Mouse (Mus musculus) heart, postnatal 10 days (tissue): ENCODE measurements around the gene Ccdc155. TPM values are rescaled to one million over a fixed set of nuclear protein-coding genes. Genes with fewer than 3 reads are reported as not detected.
A peak's percentile ranks its signal among the peaks of the same experiment; 100 is the strongest.

Source experiments
- DNase-seq, 2 experiments: peaks; one replicate each; pipeline ENCODE4 v3.0.0; 2021
- intact Hi-C: fragments of 180-260 bp; cut with DNase I; formaldehyde crosslinking; loops from one replicate; pipeline ENCODE4 v1.15.1; 2025
- total RNA-seq, 2 experiments: library from RNA; stranded (reverse); gene quantifications; 2 replicates each; pipeline ENCODE4 v1.2.3; 2021

Gene Ccdc155
- total RNA-seq, 2 experiments from 2014 or later, result not detected

DNA sequence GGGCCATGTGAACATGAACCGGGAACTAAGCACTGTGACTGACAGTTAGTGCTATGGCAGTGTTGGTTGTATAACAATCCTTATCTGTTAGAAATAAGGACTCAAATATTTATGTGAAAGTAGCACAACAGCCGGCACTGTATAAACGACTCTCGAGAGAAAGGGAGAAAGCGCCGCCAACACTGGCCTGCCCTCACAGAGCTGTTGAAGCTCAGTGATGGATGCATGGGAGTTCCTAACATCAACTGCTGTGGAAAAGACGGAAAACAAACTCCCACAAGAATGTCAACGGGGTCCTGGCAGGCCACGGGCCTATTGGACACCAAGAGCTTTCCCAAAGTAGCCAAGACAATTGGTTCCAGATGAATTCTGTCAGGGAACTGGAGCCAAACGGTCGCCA is 53.4 kb downstream of the Ccdc155 start:
- intact Hi-C loops, result no loop called here

DNA sequence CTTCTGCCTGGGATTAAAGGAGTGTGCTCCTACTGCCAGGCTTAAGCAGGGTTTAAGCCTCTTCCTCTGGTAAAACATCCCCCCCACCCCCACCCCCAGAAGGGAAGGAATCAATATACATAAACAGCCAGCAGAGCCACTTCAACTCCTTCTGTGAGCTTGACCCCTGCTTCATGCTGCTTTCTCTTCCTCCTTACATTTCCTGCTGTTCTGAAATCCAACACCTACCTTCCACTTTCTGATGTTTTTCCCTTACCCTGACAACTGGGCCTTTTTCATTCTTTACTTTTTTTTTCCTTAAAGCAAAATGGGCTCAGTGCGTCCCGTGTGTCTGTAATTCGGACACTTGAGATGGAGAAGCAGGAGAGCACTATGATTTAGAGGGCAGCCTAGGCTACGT is 54.4 kb downstream of the Ccdc155 start:
- DNase-seq, result no peak
- intact Hi-C loops, result no loop called here

More for the DNA sequence above, 53.4 kb downstream of the Ccdc155 start:
- DNase-seq, result peak; percentile 62 to 70

DNA sequence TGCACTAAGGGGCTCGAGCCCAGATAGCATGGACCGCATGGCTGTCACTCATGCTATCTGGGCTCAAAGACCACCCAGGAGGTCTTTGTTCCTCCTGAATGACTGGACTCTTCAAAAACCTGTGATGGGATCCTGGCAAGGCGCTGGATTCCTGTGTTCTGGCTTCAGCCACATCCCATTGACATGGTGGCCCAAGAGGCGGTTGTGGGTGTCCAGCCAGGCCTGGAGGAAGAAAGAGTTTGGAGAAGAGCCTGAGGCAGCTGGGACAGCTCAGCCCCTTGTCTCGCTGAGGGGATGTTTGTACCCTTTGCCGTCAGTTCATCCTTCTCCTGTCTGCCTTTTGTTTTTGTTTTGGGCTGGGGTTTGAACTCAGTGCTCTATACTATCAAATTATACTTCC is 55.1 kb downstream of the Ccdc155 start:
- peak; percentile 67 to 73 for DNase-seq
- intact Hi-C loops, result no loop called here

DNA sequence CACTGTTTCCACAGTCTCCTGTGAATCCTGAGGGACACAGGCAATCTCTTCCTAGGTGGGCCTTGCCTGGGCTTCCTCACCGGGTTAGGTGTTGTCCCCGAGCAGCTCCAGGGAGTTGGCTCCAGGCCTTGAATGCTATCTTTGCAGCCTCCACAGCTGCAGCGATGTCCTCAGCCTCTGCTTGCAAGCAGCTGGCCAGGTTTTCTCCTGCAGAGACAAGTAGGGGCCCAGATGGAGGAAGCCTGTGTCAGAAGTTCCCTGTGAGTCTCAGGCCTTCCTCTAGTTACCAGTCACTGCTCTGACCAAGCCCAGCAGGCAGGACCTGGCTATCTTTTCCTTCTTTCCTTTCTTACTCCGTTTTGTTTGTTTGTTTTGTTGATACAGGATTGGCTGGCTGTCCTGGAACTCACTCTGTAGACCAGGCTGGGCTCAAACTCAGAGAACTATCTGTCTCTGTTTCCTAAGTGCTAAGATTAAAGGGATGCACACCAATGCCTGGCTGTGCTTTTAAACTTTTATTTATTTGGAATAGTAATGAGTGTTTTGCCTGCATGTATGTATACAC is 56.1 kb downstream of the Ccdc155 start:
- intact Hi-C loops, result no loop called here
- DNase-seq, result peak; percentile 52 to 54

DNA sequence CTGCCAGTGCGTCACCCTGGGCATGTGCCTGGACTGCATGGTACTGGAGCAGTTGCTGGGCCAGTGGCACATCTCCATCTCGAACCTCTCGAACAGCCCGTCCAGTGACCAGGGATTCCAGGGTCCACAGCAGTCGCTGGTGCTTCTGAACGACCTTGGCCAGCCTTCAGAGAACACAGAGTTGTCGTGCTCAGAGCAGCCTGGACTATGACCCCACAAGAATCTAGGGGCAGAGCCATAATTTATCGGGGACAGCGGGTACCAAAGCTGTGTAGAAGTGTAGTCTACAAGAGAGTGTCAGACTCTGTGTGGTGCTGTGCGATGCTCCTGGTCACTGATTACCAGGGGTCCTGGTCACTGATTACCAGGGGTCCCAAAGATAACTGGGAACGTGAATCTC is 56.8 kb downstream of the Ccdc155 start:
- DNase-seq, result no peak
- intact Hi-C loops, result no loop called here

DNA sequence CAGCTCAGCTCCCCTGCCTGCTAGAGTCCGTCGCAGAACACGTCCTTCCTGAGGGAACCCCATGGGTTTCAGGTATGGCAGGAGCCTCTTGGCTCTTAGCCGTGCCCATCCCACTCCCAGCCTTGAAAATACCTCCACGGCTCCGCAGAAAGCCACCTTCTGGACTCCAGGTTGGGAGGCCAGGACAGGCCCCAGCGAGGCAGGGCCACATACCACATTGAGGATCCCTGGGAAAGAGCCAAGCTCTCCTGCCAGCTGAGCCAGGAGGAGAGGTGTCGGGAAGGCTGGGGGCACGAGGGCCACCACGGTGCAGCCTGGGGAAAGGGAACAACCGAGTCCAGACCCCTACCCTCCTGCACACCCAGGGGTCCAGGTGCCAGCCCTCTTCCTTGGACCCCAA is 57.4 kb downstream of the Ccdc155 start:
- intact Hi-C loops, result no loop called here

DNA sequence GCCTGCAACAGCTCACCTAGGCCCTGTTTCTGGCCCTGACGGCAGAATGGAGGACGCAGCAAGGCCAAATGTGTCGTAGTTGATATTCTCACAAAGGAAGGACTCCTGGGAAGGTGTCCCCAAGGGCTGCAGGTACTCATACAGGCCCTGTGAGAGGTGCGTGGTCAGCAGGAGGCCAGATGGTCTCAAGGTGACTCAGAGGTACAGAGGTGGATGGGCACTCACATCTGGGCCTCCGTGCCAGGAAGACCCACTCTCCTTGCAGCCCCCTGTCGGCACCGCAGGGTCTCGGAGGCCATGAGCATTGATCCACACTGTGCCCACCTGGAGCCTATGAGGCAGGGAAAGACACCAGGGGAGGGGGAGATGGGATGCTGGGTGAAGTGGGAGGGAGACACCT is 59.2 kb downstream of the Ccdc155 start:
- intact Hi-C loops, result no loop called here
- DNase-seq, result no peak

More for the DNA sequence above, 57.4 kb downstream of the Ccdc155 start:
- DNase-seq, result no peak

DNA sequence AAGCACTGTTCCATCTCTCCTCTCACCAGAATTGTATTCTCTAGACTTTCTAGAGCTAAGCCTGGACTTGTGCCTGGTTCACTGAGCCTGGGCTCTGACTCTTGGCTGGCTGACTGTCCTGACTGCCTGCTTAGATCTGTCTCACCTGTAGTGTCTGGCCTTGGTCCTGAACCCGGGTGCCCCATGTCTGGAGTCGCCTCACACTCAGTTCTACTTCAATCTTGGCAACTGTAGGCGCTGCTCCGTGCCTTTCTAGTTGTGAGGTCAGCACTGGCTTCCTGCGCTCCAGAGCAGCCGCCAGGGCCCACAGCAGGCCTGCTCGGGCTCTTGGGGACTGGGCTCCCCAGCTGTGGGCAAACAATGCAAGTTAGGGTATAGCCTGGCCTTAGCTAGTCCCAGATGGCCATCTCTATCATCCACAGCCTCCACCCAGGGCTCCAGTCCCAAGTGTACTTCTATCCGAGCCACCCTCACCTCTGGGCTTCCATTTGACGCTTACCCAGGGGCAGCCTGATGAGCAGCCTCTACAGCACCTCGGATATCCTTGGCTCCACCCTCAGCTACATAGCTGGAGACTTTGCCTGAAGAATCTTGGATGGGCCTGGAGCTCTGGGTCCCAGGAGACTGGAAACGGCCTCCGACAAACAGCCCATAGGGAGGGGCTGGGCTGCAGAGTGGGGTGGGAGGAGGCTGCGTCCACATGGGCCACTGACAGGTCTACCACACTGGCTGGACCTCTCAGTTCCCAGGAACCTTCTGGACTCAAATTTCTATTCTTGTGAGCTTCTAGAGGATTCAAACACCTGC is 60.1 kb downstream of the Ccdc155 start:
- no peak for DNase-seq
- intact Hi-C loops, result no loop called here

DNA sequence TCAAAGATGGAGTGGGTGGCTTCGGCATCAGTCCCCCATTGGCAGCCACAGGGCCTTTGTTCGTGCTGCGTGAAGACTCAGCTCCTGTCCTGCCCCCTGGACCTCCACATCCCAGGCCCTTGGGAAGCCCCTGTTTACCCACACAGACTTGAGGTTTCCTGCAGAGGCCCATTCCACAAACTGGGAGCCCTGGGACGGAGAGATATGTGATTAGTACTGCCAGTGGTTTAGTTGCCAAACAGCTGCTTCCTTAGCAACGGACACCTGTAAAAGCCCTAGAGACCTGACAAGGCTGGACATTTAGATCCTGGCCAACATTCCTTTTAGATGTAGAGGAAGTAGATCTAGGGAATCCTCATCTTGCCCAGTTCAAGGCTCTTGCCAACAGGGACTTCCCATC is 62.8 kb downstream of the Ccdc155 start:
- DNase-seq, result no peak
- intact Hi-C loops, result no loop called here

DNA sequence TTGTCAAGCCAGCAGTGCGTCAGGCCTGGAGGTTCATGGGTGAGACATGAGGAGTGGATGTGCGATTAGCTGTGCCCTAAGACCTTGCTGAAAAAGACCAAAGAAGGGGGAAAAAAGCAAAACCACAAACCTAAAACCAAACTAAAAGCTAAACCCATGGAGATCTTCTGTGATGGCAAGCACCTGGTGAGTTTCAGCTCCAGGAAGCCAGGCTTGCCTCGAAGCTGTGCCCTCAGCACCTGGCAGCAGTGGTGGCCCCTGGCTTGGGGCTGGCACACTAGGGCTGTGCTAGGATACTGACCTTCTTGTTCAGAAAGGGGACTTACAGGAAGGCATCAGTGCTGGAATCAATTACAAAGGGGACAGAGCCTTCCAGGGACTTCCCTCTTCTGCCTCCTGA is 63.4 kb downstream of the Ccdc155 start:
- intact Hi-C loops, result no loop called here
- DNase-seq, result no peak

DNA sequence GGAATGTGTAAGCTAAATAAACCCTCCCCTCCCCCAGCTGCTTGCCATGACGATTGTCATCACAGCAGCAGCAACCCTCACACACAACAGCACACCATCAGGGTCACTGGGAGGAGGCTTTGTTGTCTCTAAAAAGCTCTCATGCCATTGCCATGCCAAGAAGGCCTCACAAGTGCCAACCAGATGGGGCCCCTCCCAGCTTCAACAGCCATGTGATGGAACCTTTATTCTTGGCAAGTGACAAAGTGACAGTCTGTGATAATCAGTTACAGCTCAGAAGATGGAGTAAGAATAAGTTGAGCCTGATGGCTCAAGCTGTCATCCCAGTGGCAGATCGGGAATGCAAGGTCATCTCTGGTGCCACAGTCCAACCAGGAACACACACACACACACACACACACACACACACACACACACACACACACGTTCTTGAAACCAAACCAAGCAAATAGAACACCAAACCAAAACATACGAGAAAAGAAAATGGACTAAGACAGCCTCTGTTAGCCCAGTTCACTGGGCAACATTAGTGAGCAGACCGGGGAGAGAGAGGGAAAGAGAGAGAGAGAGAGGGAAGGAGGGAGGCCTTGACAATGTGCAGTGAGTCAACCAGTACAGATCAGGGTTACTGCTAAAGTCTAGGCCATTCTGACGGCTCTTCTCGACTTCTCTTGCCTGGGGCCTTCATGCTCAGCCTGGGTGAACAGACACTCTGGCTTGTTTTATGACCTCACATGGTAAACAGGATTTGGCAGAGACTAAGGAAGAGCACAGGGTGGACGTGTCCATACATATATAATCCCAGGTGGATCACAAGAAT is 64.6 kb downstream of the Ccdc155 start:
- no peak for DNase-seq
- intact Hi-C loops, result loop anchor here (5.0 kb wide), 1 partner anchor 158 kb away; no protein-coding TSS in a partner anchor

DNA sequence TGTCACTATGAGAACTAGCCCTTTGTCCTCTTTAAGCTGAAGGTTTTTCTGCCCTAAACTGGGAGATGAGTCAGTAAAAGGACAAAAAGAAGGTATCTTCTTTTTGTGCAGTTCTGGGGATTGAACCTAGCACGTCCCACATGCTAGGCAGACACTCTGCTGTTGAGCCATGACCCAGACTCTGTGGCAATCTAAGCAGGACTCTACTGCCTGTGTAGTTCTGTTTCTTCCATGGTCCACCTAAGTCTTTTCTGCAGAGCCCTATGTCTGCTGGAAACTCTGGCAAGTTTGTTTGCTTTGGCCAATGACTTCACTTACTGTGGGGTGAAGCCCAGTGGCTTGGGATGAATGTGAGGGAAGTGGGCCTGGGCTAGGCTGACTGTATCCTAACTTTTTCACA is 66.3 kb downstream of the Ccdc155 start:
- intact Hi-C loops, result loop anchor here (5.0 kb wide), 1 partner anchor 156 kb away; no protein-coding TSS in a partner anchor
- DNase-seq, result no peak

DNA sequence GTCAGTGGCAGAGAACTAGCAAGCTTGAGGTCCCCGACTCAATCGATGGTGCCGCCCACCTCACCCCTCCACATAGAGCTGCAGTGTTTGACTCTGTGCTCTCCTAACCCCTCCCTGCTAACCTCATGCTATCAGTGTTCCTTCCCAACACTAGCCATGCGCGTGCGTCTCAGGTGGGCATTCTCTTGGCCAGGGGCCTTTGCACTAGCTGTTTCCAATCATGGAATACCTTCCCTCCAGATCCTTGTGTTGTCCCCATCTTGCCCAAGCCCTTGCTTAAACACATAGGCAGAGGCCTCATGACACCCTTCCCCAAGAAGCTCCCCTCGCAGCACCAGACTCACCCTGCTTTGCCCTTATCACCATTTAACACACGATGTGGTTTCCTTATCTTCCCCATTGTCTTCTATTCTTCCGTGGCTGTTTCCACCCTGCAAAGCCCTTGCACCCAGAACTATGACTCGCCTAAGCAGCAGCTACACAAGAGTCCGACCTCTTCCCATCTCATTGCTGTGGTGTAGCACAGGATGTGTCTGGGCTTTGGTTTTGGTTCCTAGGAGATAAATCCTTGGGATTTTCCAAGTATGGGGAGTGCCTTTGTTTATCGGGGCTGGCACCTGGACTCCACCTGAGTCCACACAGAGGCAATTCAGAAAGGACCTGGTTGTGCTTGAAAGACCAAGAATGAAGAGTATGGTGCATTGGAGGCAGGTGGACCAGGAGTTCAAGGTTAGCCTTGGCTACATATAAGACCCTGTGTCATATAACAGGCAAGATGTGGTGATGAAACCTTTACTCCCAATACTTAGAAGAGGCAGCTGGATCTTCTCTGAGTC is 67.3 kb downstream of the Ccdc155 start:
- no peak for DNase-seq
- intact Hi-C loops, result loop anchor here (5.0 kb wide), 1 partner anchor 155 kb away; no protein-coding TSS in a partner anchor

DNA sequence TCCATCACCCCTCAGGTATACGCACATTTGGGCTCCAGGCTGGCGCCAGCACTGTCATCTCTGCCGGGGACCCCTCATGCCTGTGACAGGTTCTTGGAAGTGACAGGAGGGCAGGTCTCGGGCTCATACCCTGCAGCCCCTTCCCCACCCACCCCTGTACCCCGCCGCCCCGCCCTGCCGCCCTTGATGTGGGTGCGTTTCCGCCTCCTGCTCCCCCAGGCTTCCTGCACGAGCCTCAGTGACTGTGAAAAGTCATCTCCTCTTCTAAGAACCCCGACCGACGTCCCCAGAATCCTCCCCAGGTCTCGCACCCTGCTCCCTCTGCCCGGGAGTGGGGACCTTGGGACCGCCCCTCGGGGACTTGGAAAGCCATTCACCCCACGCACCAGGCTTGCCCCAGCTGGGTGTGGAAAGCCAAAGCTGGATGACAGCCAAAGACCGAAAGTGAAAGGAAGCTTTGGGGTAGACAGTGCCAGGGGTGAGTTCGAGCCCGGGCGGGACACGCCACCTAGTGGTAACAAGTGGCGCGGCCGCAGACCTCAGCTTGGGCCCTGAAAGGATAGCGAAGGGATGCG is 68.6 kb downstream of the Ccdc155 start, which contains the start of the genes Gm45713 and Flt3l:
TSS of gene Gm45713 (minus strand) at position 239 of the 575 bp plus-strand sequence.
TSS of gene Flt3l (minus strand) at position 440 of the 575 bp plus-strand sequence.
- intact Hi-C loops, result loop anchor here (1.0 to 5.0 kb wide), 2 partner anchors 58 to 154 kb away; no protein-coding TSS in a partner anchor
- peak; percentile 95 to 96 for DNase-seq

DNA sequence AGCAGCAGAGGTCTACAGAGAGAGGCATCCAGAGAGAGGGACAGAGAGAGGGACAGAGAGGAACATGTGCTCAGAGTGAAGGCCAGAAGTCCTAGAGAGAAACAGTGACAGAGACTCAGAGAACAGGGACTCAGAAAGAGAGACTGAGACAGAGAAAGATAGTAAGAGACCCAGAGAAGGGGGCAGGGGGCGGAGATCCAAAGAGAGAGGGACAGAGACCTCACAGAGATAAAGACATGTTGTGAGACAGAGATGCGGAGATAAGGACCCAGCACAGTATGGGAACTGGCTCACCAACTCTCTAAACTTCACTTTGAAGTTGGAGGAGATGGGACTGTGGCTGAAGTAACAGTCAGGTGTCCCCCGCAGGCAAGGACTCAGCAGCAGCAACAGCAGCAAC is 69.3 kb downstream of the Ccdc155 start:
- intact Hi-C loops, result loop anchor here (5.0 kb wide), 1 partner anchor 153 kb away; no protein-coding TSS in a partner anchor
- no peak for DNase-seq

DNA sequence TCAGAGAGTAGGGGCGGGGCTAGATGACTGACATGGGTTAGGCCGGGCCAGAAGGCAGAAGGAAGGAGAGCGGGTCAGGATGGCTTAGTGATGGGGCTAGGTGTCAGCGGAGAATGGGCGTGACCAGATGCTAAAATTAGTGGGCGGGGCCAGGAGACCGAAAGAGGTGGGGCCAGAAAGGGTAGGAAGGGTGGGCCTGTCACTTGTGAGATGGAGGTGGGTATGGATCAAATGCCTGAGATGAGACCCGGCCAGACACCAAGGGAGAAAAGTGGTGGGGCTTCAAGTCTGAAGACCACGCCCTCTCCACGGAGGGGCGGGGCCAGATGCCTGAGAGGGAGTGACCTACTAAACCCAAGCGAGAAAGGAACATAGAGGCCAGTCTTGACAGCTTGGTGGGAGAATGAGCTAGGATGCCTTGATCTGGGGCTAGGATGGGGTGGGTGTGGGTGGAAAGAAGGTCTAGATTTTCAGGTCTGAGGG is 70.1 kb downstream of the Ccdc155 start:
- intact Hi-C loops, result loop anchor here (5.0 kb wide), 1 partner anchor 152 kb away; no protein-coding TSS in a partner anchor
- no peak for DNase-seq
